Mouse (Mus musculus) brain, embryonic 14.5 days (tissue): ENCODE measurements around the gene Uqcrc1. TPM values are rescaled to one million over a fixed set of nuclear protein-coding genes. Genes with fewer than 3 reads are reported as not detected.
A peak's percentile ranks its signal among the peaks of the same experiment; 100 is the strongest.

Experiments
- DNase-seq: peaks from one replicate; pipeline ENCODE4 v3.0.0-alpha.2; 2011; ENCODE audit warnings: low read depth
- CTCF ChIP-seq: fragments of 200-500 bp; IDR thresholded peaks from 2 replicates; pipeline ENCODE4 v1.5.1; 2012; ENCODE audit warnings: inconsistent platforms, mild to moderate bottlenecking, moderate library complexity, borderline replicate concordance; ENCODE audit not compliant: insufficient read depth, insufficient read length; ENCODE audit errors: extremely low read depth
- POLR2A ChIP-seq: fragments of 200-500 bp; IDR thresholded peaks from 2 replicates; pipeline ENCODE4 v1.6.1; 2012; ENCODE audit warnings: mild to moderate bottlenecking, inconsistent platforms, borderline replicate concordance; ENCODE audit not compliant: poor library complexity, insufficient read depth, insufficient read length, severe bottlenecking; ENCODE audit errors: extremely low read depth
- polyA plus RNA-seq: library from polyadenylated mRNA; depleted of rRNA; stranded (reverse); fragments of >200 nt; gene quantifications from 2 replicates; pipeline ENCODE4 v1.2.3, GENCODE M21; 2012; rRNA removed

Gene Uqcrc1
- polyA plus RNA-seq: 363 and 420 TPM in 2 replicates

DNA sequence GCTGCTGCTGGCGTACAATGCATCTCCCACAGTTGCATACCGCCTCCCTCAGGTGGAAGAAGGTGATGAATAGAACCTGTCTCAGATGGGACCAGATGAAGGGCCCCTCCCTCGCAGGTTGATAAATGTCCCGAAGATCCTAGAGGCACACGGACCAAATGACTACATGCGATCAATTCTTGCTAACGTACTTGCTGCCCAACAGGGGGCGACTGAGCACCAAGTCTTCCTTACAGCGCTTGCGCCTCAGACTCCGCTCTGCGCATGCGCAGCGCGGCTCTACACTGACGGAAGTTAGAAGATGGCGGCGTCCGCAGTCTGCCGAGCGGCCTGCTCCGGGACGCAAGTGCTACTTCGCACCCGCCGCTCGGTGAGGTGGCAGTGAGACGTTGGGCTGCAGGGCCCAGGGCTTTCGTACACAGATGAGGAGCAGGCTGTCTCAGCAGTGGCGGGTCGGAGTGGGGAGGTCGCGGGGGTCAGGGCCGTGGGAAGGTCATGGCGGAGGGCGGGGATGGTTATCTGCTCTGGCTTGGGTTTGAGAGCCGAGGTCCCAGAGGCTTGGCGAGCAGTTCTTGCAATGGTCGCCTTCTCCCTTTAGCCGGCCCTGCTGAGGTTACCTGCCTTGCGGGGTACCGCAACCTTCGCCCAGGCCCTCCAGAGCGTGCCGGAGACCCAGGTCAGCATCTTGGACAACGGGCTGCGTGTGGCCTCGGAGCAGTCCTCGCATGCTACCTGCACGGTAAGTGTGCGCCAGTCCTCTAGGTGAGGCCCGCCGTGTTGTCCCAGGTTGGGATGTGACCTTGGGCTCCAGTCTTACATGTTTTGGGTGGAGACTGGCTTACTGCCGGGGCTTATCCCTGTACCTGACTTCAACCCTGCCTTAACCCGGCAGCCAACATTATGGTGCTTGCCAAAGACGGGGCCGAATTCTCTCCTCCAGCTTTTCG lies at the start of gene Uqcrc1:
Uqcrc1 (plus strand) TSS at position 216 of the 947 bp plus-strand sequence.
- peak; percentile 92 for TF ChIP-seq CTCF
- peak; percentile 69; the same call in 1 of the 2 replicates for TF ChIP-seq POLR2A
- DNase-seq: peak; percentile 99

DNA sequence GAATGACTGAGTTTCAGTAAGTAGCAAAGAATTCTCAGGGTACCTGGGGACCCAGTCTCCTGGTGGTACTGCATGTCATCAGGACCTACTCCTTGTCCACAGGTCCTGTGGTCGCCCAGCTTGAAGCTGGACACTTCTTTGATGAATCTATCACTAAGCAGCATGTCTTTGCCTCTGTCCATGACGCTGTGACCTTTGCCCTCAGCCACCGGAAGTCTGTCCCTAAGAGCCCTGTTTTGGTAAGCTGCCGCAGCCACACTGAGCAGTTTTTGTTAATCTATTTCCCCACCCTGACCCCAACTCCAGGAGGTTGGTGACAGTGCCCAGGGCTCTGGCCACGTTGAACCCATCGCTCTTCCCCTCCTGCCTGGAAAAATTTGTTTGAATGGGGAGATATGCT lies 24.1 kb upstream of the Uqcrc1 start:
- TF ChIP-seq CTCF (no peak), POLR2A (no peak)
- DNase-seq: no peak

DNA sequence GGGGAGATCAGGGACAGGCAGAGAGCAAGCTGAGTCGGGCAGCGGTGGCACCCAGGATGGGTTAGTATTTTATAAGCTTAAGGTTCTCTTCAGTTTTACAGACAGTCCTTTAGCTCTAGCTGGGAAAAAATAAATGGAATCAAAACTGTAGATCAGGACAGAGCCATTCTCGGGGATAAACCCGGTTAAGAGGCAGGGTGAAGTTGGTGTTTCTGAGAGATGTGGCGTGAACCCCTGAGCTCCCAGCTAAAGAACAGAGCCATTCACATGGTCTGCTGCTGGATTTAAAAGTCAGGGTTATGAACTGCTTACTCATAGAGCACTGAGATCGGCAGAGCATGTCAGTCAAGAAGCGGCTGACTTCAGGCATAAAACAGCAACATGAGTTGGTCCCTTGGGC lies 23.3 kb upstream of the Uqcrc1 start:
- no peak for TF ChIP-seq POLR2A
- no peak for DNase-seq

DNA sequence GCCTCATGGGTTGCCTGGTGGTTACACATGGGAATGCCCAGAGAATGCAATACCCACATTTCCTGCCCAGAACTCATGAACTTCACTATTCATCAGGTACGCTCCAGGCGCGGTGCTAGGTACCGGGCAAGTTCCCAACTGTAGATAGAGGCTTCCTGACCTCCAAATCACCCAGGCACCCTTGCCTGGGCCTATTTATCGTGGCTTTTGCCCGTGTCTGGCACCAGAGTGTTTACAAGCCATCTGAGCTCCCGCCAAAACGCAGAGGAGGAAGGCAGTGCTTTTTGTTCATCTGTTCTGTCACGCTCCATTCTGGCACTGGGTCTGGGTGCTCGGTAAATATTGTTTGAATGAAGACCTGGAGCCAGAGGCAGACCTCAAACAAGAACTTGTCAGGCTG lies 22.8 kb upstream of the Uqcrc1 start:
- TF ChIP-seq CTCF (no peak), POLR2A (no peak)
- no peak for DNase-seq

DNA sequence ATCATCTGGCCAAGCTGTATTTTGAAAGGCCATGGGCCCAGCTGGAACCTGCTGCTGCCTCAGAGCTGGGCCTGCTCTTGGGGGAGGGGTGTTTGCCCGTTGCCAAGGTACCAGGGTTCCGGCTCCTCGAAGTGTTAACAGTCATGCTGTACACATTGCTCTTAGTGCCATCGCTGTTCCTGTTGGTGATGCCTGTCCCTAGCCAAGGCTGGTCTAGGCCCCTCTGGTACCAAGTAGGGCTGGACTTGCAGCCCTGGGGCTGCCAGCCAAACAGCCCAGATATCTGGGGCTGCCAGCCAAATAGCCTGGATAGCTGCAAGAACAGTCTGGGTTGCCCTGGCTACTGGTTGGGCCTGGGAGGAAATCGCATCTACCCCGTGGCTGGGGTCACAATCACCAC lies 21.9 kb upstream of the Uqcrc1 start, which contains the start of gene Tmem89:
Tmem89 (plus strand) TSS at position 129 of the 400 bp plus-strand sequence.
- peak; percentile 75 for DNase-seq
- TF ChIP-seq POLR2A (no peak), CTCF (no peak)

DNA sequence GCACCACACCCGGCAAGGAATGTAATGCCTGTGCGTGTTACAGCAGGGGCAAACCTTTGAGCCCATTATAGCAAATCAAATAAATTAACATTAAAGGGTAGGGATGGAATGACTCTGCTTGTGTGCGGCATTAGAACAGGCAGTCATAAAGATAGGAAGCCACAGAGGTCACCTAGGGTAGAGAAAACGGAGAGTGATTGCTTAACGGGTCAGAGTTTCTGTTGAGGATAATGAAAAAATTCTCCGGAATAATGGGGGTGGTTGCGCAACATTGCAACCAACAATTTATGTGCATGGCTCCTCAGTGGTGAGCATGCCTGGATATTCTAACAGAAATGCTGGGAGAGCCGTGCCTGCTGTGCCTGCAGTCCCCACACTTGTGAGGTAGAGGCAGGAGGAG lies 10.5 kb upstream of the Uqcrc1 start:
- TF ChIP-seq CTCF (no peak), POLR2A (no peak)
- no peak for DNase-seq

DNA sequence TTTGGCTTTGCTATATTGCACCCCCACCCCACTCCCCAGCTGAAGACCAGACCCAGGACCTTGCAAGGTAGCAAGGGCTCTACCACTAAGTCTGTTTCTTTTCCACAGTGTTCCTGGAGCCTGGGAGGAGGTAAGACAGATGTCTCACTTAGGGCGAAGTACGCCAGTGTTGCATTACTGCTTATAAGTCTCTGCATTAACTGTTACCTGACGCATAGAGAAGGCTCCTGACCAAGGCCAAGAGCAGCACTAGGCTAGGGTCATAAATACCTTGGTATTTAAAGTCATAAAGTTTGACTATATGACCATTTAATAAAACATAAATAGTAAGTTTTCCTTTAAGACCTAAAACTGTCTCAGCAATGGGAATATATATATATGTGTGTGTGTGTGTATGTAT lies 8.0 kb upstream of the Uqcrc1 start:
- TF ChIP-seq CTCF (no peak), POLR2A (no peak)
- DNase-seq: no peak

DNA sequence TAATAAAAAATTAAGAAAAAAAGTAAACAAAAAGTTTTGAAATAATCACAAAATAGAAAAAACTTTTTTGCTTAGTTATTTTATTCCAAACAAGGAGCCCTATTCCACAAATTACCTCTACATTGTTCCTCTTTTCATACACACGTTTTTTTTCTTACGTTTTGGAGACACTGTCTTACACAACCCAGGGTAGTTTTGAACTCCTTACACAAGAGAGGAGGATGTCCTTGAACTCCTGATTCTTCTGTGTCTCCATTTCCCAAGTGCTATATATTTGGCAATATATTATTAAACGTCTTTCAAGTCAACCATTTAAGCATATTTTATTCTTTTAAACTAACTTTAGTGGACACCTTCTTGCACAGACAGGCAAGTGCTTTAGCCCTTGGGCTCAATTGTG lies 442 bp upstream of the Uqcrc1 start:
- TF ChIP-seq CTCF (no peak), POLR2A (no peak)
- no peak for DNase-seq

DNA sequence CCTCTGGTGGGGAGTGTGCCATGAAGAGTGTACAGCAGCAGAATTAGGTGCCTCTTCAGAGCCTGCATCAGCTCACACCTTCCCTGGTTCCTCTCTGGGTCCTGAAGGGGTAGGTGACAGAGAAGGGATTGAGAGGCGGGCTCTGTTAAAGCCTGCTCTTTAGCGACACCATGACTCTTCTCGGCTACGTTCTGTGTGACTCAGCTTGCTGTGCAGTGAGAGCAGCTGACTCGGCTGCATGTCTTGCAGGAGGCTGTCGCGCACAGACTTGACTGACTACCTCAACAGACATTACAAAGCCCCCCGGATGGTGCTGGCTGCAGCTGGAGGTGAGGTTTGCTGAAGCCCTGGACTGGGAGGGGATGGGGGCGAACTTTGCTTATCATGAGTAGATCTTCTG lies 8.7 kb downstream of the Uqcrc1 start:
- no peak for TF ChIP-seq POLR2A
- TF ChIP-seq CTCF: no peak
- DNase-seq: no peak

DNA sequence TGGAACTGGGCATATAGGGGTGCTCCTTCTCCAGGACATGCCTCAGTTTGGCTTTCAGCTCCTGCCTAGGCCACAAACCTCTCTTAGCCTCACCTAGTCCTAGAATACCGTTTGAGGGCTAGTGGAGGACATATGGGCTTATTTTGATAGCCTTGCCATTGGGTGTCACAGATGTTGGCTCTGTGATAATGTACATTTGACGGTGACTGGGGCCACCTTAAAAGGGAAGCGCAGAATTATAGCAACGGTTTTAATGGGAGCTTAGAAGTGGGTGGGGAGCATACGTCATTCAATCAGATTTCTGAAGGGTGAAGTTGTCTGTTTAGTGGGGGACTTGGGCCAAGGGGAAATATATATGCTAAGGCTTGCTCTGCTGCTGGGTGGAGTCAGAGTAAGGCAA lies 9.2 kb downstream of the Uqcrc1 start:
- TF ChIP-seq CTCF (no peak), POLR2A (no peak)
- no peak for DNase-seq

DNA sequence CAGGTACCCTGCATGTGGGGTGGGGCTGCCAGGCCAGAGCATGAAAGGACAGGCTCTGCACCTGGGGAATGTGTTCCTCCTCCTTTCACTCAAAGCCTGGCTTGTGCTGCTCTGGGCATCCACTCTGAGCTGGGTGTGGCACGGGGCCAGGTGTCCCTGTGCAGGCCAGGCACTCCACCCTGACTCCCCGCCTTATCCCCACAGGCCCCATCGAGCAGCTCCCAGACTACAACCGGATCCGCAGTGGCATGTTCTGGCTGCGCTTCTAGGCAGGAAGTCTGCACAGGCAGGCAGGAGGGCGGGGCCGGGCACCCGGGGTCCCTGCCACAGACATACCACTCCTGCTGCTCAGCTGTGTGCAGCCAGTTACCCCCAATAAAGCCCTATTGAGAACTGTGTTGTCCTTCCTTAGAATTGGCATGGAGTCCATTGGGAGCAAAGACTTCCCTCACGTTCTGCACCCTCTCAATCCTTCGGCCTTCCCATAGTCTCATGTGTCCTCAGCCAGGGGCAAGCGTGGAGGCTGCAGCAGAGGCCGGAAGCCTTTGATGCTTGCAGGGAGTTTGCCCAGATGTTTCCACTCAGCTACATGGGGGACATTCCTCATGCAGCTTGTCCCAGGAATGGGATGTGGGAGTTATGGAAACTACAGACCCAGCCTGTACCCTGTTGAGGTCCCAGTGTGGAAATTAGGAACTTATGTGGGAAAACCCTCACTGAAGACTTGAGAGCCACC lies 13.0 kb downstream of the Uqcrc1 start:
- no peak for TF ChIP-seq POLR2A
- TF ChIP-seq CTCF: no peak
- DNase-seq: peak; percentile 20

DNA sequence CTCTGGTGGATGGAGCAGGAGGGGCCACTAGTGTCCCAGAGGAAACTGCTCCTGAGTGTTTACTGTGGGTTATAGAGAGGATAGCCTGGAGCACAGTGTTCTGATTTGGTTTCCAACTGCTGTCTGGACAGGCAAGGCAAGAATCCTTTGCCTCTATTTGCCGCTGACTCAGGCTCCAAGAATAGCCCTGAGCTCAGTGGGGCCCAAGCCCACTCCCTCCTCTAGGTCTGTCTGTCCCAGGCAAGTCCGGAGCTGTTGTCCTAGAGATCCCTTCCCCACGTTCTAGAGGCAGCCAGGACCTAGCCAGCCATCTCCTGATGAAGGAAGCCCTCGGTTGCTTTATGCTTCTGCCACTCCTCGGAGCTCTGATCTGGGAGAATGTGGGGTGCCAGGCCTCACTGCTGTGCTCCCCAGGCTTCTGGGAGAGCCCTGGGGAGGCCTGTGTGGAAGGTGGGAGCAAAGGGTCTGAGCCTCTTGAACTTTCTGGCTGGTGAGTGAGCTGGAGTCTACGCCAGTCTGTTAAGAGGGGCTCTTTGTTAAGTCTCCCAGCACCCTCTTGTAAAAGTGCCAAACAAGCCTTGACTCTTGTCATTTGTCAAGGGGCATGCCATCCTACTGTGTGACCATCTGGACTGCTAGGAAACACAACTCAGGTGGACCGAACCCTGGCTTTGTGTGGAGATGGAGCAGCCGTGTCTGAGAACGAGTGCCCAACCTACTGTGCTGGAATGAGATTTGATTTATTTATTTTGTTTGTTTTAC lies 13.7 kb downstream of the Uqcrc1 start:
- DNase-seq: peak; percentile 5
- TF ChIP-seq POLR2A (no peak), CTCF (no peak)
